Mouse (Mus musculus) megakaryocyte, adult 5-6 weeks (primary cell): ENCODE data around the gene Gm8159. TPM values are rescaled to one million over a fixed set of nuclear protein-coding genes. Genes with fewer than 3 reads are reported as not detected.
"Not testable (repeated sequence)": the region's sequence is repeated elsewhere in the genome, so short reads cannot be mapped to it uniquely, and the experiment has no call there.

Source experiments
- ATAC-seq: 2 replicates; pipeline ENCODE4 v1.8.0; 2016; ENCODE audit warnings: mild to moderate bottlenecking, inconsistent platforms; ENCODE audit not compliant: poor library complexity, severe bottlenecking
- total RNA-seq, 2 experiments: library from RNA; stranded (forward) in 1 of 2; stranded (reverse) in 1 of 2; fragments of 153-499, 151-499 nt in 1 of 2; fragments of 221-1000, 200-1000 nt in 1 of 2; gene quantifications; 2 replicates each; pipeline versions ENCODE4 v1.2.3 to v1.2.4; 2015 to 2017

Gene Gm8159
- not detected in 2 replicates for total RNA-seq (2015)
- not detected in 2 replicates for total RNA-seq (2017)

DNA sequence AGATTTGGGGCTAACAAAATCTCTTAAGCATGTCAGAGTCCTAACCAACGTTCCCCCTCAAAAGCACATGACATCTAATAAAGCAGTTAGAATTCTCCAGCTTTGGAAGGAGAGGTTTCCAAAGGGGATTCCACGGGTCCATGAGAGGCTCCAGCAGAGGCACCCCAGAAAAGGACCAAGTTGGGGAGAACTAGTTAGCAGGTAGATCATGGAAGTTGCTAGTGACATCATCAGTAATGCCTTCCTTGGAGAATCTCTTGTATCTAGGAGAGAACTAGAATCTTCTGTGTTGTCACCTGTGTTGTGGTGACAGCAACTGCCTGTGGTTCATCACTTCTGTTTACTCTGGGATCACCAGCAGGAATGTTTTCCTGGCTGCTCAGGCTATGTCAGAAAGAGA lies at the start of gene Gm8159:
TSS of gene Gm8159 (plus strand) at position 301 of the 400 bp plus-strand sequence.
- ATAC-seq: not testable (repeated sequence)

- not testable (repeated sequence) for ATAC-seq
Observed at GRCm38 (mm10) chr14:4649309-4649708, 17.2 kb downstream of the Gm8159 start.

DNA sequence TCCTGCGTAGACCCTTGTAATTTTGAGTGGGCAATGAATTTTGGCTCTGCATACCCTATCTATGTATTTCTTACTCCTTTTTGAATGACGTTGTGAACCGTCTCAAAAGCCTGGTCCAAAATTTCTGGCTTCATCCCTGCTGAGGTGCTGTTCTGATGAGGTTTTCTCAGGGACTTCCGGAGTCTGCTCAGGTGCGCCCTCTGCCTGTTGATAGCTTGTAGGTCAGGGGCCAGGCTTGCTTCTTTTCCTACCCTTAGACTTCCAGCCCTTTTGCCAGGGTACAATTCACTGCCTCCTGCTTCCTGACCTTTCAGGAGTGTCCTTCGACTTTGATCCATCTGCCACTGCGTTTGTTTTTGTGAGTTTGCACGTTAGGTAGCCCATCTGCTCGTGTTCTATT lies 18.2 kb downstream of the Gm8159 start:
- ATAC-seq: not testable (repeated sequence)

GRCm38 (mm10) chr14:4663892-4664291 lies 31.7 kb downstream of the Gm8159 start, which contains the start of gene Gm3239:
Gene Gm3239, plus strand, starts transcription at chr14:4664192.
- ATAC-seq: not testable (repeated sequence)

Other genes with a start within 250 kb of the Gm8159 start
- gene Gm3159, start 234.8 kb upstream of the Gm8159 start, total RNA-seq (2015): not detected in 2 replicates
- gene Gm3159, start 234.8 kb upstream of the Gm8159 start, total RNA-seq (2017): not detected in 2 replicates
- not detected in 2 replicates for gene Gm3164, start 216.9 kb upstream of the Gm8159 start, total RNA-seq (2015)
- gene Gm3164, start 216.9 kb upstream of the Gm8159 start, total RNA-seq (2017): not detected in 2 replicates
- gene Gm3173, start 201.4 kb upstream of the Gm8159 start, total RNA-seq (2015): not detected in 2 replicates
- not detected in 2 replicates for gene Gm3173, start 201.4 kb upstream of the Gm8159 start, total RNA-seq (2017)
- not detected in 2 replicates for gene Gm3182, start 150.6 kb upstream of the Gm8159 start, total RNA-seq (2015)
- gene Gm3182, start 150.6 kb upstream of the Gm8159 start, total RNA-seq (2017): not detected in 2 replicates
- not detected in 2 replicates for gene Gm3047, start 76.9 kb upstream of the Gm8159 start, total RNA-seq (2015)
- gene Gm3047, start 76.9 kb upstream of the Gm8159 start, total RNA-seq (2017): not detected in 2 replicates
- gene Gm3239, start 31.8 kb downstream of the Gm8159 start, total RNA-seq (2015): not detected in 2 replicates
- gene Gm3239, start 31.8 kb downstream of the Gm8159 start, total RNA-seq (2017): not detected in 2 replicates
- gene Gm7876, start 76.9 kb downstream of the Gm8159 start, total RNA-seq (2015): not detected in 2 replicates
- gene Gm7876, start 76.9 kb downstream of the Gm8159 start, total RNA-seq (2017): not detected in 2 replicates
- gene Gm3252, start 94.4 kb downstream of the Gm8159 start, total RNA-seq (2015): not detected in 2 replicates
- not detected in 2 replicates for gene Gm3252, start 94.4 kb downstream of the Gm8159 start, total RNA-seq (2017)
- not detected in 2 replicates for gene Gm9602, start 144.0 kb downstream of the Gm8159 start, total RNA-seq (2015)
- gene Gm9602, start 144.0 kb downstream of the Gm8159 start, total RNA-seq (2017): not detected in 2 replicates
- not detected in 2 replicates for gene Gm3269, start 205.8 kb downstream of the Gm8159 start, total RNA-seq (2015)
- gene Gm3269, start 205.8 kb downstream of the Gm8159 start, total RNA-seq (2017): not detected in 2 replicates
- not detected in 2 replicates for gene Gm3264, start 223.2 kb downstream of the Gm8159 start, total RNA-seq (2015)
- not detected in 2 replicates for gene Gm3264, start 223.2 kb downstream of the Gm8159 start, total RNA-seq (2017)